Mouse (Mus musculus) MN1 (cell line): ENCODE data around the gene Thada.

Experiments used
- DNase-seq: peaks from one replicate; pipeline ENCODE4 v3.0.0-alpha.2; 2016; ENCODE audit warnings: low spot score

The Thada gene

DNA sequence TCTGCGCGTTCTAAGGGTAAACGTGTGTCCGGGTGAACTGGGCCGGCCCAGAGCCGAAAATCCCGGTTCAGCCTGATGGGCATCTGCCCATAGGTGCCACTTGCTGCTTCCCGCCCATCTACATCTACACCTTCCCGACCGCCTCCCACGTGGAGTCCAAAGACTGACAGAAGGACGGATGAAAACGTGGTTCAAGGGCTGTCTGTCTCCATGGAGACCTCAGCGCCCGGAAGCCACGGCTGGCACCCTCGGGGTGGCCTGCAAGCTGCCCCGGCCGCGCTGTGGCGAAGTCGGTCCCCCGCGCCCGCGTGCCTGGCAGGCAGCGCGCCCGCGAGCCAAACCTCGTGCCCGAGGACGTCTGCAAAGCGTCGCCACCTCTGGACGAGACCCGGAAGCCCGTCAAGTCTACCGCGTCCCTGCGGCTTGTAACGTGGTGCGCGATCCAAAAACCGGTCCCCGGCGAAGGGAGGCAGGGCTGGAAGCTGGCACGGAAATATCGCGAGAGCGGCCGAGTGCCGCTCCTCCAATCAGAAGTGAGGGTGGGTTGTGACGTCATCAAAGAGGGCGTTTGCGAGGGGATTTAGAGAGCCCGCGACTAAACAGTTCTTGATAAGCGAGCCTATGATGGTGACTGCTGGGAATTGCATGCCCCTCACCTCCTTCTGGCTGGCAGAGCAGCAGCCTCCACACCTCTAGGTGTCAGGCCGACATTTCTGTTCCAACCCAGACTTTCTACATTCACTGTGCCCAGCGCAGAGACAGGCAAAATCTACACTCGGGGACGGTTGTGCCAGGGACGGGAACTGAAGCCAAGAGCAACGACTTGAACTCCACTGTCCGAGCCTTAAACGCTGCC lies at the start of gene Thada:
Gene Thada (minus strand): TSS at position 453 of the 856 bp plus-strand sequence.
- peak; percentile 99 for DNase-seq

DNA sequence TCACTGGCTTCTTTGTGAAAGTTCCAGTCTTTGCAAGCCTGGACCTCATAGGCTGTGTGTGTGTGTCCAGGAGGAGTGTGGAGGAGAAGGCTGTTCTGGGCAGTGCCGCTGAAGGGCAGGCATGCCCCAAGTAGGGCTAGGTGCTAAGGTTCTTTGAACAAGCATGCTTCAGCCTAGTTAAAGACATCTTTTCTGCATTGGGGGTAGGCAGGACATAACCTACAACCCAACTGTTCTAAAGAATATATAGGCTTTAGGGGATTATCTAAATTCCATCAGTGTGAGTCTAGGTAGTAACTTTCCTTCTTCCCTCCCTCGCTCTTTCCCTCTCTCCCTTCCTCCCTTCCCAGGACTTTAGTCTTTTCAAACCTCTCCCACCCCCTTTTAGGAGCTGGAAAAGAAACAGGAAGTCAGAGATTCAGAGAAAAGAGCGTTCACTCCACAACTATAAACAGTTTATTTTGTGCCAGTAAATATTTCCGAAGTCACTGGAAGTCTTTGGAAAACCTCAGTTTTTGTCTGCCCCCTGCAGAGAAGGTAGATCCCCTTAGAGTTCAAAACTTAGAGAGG lies 46.6 kb upstream of the Thada start:
- no peak for DNase-seq

DNA sequence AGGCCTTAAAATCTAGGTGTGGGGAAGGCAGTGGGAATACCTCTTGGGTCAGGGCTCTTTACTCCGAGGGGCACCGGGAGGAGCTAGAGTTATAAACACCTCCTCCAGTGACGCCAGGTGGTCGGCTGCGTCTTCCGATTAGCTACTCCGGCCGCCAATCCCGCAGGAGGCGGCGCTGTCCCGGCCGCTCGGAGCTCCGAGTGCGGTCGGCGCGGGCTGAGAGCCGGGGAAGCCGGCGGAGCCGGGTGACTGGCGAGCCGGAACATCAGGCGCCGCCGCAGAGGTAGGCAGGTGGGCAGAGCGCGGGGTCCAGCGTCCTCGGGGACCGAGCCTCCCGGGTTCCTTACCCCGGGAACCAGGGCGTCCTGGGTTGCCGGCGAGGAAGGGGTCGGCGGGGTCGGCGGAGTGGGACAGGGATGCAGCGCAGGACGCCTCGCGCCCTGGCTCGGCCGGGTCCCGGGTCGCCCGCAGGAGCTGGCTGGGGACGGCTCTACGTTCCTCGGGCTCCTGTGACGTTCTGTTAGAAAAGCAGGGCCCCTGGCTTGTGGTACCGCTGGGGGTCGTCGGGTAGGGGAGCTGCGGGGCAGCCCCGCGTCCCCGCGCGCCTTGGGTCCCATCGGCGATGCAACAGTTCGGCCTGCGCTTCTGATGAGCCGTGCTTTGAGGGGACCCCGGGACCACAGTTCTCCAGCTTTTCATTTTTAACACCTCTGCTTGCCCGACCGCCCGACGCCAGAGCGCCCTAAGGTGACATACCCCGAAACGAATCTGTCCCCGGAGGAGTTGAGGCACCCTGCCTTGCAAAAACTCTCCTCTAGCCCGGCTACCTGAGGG lies 45.9 kb upstream of the Thada start, which contains the start of gene Plekhh2:
Gene Plekhh2 (plus strand): TSS at position 214 of the 834 bp plus-strand sequence.
- DNase-seq, result peak; percentile 49

DNA sequence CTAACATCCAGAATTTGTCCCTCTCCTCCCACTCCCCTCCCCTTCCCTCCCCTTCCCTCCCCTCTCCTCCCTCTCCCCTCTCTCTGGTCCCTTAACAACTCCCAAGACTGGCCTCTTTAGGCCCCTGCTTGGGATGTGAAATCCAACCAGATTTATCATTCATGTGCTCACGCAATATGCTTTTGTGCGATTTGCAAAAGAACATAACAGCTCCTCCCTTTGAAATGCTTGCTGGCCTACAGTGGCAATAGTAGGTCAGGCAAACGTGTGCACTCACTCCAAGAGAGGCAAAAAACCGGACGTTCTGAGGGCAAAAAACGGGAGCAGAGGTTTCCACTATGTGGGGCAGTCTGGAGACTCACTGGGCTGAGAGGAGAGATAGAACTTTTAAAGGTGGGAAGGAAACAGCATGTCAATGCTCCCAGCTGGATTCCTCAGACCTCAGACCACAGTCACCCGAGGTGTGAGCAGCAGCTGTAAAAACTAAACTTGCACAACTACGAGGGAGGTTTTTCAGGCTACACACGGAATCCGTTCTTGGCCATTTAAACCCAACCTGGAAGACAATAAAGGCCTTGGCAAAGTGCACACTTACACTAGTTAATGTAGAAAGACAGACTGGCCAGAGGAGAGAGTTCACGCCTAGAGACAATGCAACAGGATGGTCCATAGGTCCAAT lies 45.1 kb upstream of the Thada start:
- no peak for DNase-seq

DNA sequence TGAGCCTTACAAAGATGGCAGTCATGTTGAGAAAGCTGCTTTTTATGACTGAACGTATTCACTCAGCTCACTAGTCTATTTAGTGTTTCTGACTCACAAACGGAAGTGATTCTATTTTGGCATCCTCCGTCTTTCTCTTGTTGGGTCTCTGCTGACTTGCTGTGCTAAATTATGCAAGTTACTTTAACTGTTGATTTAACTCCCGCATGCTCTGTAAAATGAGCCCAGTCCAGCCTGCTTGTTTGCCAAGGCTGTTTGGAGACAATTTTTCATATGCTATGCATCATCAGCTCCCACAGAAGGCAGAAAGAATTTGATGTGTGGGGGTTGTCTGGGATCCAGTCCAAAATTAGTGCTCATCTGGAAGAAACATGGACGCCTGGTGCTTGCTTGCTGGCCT lies 44.4 kb upstream of the Thada start:
- peak; percentile 55 for DNase-seq

DNA sequence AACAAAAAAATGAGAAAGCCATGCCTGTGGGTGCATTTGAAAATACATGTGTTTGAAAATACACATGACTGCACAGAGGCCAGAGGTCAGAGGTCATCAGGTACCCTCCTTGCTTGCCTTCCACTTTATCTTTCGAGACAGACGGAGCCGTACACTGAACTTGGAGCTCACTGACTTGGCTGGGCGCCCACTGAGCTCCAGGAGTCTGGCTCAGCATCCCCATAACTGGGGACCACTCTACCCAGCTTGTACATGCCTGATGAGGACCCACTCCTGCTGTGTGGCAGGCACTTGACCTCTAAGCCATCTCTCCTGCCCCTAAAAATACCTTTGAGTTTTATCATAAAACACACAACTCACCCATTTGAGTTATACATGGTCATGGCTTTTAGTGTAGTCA lies 43.2 kb upstream of the Thada start:
- DNase-seq, result no peak

DNA sequence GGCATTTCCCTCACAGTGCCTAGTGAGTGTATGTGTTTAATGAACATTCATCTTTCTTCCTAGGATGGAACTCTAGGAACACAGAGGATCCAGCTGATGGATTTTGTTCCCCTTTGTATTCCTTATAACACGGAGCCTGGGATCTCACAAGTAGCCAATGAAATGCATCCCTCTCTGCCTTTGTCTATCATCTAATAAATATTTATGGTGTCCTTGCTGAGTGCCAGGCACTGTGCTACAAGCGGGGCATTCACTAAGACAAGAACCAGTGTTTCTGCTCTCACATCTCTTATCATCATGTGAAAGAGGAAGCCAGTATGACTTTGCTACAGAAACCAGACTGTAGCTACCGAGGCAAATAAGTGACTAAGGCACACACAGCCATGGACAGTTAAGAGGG lies 42.7 kb upstream of the Thada start:
- DNase-seq, result no peak

DNA sequence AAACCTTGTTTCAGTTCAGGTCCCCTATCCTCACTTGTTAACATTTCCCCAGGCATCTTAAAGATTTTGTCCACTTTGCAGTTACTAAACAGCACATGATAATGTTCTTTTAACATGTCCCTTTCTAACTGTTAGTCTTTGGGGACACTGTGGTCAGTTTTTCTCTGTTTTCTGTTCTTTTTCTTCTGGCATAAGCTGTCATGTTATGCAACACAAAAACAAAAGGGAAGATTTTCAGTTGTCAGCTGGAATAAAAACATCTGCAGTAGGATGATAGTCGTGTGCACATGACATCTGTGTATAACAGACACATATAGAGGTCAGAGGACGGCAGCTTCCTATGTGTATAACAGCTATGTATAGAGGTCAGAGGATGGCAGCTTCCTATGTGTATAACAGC lies 39.9 kb upstream of the Thada start:
- DNase-seq, result no peak

DNA sequence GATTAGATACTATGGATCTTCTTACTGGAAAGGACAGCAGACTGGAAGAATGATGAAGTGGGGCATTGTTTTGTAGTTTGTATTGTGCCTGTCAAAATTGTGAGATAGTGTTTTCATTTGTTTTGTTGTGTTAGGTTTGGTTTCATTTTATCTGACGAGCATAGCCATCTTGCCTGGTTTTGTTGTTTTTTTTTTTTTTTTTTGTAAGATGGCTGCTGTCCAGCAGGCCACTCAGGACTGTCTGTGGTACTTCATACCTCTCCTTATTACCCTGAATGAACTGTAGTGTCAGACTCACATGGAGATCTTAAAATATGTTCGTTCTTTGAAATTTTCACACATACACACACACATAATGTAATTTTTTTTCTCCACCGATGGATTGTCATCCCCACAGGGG lies 36.3 kb upstream of the Thada start:
- peak; percentile 36 for DNase-seq

DNA sequence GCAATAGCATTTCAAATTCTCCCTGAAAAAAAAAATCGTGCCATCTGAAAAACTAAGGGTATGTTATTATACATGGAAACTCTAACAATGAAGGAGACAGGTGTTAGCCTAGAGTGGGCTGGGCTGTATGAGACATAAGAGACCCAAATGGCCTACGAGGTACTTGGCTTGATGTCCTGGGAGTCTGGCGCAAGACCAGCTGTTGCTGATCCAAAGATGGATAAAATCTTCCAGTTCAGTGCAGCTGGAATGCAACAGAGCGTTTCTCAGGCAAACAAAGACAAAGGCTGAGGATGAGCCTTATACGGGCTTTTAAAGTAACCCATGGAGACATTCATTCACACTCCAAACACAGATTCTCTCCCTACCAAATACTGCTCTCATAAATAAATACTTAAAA lies 32.6 kb upstream of the Thada start:
- DNase-seq, result peak; percentile 59

DNA sequence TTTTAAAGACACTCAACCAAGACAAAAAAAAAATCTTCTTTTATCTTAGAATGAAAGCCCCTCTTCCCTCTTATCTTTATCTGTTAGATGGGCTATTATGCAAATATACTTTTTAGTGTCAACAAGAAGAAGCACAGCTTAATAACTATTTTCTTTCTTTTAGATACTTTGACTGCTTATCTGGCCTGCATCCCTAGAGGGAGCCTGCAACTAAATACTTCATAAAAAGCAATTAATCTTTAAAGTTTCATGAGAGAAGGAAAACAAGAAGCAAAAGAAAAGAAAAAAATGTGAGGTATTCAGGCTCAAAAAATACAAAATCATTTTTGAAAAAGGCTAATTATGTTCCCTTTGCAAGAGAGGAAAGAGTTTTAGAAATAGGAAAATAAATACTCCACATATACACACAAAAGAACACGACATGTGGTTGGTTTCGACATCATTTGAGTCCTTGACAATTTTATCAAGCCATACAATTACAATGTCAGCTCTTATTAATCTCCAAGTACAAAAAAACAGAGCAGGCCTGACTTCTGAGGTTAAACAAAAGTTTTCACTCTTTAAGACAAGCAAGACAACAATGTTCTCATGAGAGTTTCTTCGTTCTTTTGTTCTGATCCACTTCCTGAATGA lies 32.1 kb upstream of the Thada start:
- no peak for DNase-seq

DNA sequence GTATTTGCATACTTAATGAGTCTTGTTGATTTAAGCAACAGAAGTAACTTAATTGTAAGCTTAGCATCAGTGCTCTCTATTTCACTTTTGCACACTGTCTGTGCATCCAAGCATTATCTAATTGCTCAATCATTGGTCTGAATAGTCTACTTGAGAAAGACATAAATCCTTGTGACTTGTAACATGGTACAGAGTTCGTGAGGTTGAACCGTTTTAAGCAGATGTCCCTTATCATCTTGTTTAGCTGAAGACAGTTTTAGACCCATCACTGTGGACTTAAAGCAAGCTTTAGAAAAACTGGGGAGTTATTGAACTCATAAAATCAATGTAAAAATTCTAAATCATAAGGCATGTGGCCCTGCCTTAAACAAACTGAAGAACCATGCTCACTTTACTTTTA lies 31.6 kb upstream of the Thada start:
- no peak for DNase-seq

DNA sequence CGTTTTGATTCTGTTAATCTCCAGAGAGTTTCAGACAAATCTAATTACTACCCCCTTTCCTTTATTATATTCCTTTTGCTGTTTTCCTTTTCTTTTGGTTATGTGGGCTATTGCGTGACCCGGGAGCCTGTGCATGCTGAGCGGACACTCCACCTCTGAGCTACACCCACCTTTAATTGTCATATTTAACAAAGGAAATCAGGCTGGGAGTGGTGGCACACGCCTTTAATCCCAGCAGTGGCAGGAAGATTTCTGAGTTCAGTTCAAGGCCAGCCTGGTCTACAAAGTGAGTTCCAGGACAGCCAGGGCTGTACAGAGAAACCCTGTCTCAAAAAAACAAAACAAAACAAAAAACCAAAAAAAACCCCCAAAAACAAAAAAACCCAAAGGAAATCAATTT lies 31.0 kb upstream of the Thada start:
- no peak for DNase-seq

DNA sequence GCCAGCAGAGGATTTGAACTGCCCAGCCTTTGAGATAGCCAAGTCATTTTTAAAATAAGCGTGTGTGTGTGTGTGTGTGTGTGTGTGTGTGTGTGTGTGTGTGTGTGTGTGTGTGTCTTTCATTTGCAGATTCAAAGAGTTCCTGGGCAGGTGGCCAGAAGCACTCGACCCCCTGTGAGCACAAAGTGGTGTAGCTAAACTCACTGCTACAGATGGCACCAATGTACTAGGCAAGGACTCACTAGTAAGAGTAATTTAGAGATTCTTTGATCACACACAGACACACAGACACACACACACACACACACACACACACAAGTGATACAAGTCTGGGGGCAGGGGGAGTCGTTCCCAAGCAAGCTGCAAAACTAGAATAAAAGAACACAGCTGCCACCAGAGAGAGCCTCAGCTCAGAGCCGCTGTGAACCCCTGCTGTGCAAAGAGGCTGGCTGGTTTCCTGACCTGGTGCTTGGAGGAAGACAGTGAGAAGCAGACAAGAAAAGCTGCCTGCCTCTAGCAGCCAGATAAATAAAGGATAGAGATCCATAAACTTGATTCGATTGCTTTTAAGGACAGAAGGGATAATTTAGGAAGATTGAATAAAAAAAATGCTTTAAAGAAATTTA lies 26.4 kb upstream of the Thada start:
- no peak for DNase-seq

DNA sequence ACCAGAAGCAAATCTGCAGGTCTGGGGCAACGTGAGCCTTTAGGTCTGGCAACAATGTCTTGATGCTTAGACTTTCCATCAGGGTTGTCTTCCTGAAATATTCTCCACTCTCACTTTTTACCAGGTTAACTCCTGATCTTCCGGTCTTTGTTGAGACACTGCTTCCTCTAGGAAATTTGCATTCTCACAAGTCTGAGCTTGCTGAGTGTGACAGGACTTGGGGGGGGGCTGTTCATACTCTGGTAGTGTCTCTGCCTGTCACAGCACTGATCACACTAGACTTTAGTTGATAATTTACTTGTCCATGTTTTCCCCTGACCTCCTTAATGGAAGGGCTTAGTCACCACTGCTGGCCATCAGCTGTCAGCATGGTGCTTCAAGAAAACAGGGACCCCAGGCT lies 21.4 kb upstream of the Thada start:
- DNase-seq, result no peak

DNA sequence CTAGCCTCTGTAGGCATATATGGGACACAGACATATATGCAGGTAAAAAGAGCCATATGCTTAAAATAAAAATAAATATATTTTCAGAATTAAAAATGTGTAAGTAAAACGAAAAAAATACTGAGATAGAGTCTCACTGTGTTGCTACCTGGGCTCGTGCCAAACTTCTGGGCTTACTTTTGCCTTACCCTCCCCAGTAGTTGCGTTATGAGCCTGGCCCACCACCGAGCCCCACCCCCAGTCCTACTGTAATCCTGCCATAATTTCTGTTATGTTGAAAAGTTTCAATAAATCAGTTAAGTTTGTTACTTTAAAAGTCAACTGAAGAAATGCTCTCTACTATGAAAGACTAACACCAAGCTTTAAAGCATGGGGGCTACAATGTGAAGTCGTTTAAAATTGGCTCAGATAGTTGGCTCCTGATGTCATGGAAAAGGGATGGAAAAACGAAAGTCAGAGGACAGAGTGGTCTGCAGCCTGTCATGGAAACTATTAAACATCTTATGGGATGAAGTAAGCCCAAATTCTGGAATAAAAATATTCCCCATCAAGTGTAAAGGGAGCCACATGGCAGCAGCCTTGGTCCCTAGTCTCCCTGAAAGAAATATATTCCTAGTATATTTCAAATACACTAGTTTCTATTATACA lies 17.8 kb upstream of the Thada start:
- no peak for DNase-seq

DNA sequence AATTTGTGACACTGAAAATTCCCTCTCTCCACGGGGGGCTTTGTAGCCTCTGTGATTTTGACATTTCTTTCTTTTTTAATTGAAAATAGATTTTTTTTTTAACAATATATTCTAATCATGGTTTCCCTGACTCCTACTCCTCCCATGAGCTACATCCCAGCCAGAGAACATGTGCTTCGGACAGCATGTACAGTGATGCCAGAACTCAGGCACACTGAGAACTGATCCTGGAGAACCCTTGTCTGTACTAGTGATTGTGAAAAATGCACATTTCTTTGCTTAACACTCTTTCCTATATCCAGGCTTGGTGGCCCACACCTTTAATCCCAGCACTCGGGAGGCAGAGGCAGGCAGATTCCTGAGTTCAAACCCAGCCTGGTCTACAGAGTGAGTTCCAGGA lies 16.8 kb upstream of the Thada start:
- DNase-seq, result no peak

DNA sequence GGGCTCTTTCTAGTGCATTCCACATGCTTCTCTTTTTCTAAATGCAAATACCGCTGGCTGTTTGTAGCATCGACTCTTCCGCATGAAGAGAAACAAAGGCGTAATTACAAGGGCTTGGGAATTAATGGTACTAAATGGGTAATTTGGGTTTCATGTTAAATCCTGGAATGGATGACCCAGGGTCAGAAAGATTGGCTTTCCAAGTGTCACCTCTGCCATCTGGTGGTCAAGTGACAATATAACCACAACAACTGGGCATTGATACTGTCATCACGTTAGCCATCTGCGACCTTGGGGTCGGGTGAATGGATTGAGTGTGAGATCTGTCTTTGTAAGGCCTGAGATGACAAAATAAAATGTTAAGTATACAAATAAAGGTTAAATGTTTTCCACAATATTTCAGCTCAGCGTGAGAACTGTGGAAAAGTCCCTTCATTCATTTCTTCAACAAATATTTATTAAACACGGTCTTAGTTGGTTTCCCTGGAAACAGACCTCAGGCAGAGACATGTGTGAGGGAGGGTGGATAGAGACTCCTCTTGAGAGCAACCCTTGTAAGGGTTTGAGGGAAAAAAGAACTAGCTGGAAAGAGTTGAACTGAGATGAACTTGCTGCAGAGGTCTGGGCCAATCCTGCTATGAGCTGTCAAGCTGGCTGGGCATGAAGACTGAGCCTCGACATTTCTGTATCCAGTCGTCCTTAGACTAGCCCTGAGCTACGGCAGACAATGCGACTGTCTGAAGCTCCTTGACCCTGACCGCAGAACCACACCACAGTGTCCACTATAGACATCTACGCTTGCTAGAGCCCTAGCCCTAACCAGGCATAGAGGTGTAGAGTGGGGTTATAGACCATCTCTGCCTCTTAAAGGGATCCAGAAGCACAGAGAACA lies 14.7 kb upstream of the Thada start:
- DNase-seq, result peak; percentile 61

DNA sequence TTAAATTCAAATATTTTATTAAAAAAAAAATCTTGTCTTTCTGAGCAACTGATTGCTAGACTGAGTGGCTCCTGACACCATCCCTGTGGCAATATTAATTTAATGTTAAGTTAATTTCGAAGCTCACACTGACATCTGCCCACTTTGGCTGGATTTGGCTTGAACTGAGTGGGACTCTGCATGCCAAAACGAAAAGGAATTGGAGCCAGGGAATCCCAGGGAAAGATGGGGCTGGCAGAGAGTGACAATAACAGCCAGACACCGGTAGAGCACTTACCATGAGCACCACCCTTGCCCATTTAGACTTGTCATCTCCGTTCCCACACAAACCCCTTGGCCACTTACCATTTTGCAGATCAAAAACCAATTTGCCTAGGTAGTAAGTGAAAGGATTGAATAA lies 12.3 kb upstream of the Thada start:
- DNase-seq, result no peak

DNA sequence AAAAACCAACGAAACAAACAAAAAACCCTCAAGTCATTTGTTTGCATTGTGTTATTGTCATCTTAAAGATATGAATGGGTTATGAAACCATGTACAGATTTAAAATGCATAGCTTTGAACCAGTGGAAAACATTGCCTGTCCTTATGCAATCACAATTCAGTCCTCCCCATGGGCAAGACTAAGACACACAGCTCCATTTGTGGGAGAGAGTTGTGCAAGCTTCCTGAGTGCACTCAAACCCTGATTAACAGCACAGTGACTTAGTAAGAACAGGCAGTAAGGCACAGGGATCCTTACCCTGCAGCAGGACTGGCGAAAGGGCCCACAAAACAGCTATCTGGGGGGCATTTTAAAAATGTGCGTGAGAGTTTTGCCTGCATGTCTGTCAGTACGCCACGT lies 11.2 kb upstream of the Thada start:
- DNase-seq, result no peak
